Mouse (Mus musculus) WW6 (cell line): ENCODE results near the gene Capn7.

Experiments
- DNase-seq: peaks from one replicate; pipeline ENCODE4 v3.0.0-alpha.2; 2013; ENCODE audit warnings: low read depth, low spot score

Gene Capn7

GRCm38 (mm10) chr14:31395629-31396199 is 59.3 kb downstream of the Capn7 start:
- no peak for DNase-seq

DNA sequence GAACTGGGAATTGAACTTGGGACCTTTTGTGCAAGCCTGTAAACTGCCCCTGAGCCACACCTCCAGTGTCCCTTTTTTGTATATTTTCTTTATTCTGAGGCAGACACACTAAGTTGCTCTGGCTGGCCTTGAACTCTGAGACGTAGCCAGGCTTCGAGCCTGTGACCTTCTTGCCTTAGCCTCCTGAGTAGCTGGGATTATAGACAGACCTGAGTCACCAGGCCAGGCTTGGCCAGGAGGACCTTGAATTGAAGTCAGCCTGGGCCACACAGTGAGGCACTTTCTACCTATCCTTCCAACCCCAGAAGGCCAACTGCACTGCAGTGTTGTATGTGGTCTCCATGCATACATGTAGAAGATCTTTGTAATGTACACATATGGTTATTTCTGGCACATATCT is 60.0 kb downstream of the Capn7 start:
- no peak for DNase-seq

GRCm38 (mm10) chr14:31397353-31397752 is 60.9 kb downstream of the Capn7 start:
- DNase-seq, result no peak

DNA sequence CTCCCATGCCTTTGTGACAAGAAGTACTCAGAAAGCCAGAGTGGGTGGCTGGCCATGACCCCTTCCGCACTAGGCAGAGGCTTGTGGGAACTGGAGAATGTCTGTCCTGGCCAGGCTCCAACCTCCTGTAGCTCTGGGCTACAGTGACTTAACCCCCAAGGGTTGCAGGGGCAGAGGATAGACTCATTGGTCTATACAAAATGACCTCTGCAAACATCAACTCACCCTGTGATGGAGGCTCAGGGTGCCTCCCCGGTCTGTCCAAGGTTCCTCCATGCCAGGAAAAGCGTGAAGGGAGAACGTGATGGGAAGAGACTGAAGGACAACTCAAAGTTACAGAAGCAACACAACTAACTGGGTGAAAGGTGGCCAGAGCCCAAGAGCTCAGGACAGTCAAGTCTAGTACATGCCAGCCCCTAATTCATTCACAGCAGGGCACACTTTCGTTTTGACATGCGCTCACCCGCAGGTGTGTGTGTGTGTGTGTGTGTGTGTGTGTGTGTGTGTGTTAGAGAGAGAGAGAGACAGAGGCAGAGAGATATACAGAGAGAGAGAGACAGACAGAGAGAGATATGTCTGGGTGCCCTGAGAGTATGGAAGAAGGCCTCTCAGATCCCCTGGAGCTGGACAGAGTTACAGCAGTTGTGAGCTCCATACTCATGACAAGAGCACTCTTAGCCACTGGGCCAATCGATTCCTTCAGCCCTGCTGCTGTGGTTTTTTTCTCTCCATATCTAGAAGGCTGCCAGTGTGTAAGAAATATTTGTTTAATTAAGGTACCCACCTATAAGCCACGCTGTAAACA is 61.6 kb downstream of the Capn7 start:
- no peak for DNase-seq

DNA sequence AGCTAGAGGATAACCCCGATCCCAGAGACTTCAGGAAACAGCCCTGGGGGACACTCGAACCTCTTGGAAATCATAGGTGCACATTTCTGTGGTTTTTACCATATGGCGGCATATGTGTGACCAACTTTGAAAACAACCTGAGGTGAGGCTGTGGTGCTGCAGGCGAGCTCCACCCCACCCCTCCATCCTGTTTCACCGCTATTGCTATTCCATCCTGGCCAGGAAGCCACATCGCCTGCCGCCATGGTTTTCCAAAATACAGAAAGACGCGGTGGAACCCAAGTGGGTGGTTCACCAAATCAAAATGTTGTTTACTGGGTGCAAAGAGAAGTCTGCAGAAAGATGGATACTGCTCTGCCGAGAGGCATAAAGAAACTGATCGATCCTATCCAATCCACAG is 62.4 kb downstream of the Capn7 start:
- DNase-seq, result no peak

GRCm38 (mm10) chr14:31399271-31399670 is 62.8 kb downstream of the Capn7 start:
- DNase-seq, result no peak

DNA sequence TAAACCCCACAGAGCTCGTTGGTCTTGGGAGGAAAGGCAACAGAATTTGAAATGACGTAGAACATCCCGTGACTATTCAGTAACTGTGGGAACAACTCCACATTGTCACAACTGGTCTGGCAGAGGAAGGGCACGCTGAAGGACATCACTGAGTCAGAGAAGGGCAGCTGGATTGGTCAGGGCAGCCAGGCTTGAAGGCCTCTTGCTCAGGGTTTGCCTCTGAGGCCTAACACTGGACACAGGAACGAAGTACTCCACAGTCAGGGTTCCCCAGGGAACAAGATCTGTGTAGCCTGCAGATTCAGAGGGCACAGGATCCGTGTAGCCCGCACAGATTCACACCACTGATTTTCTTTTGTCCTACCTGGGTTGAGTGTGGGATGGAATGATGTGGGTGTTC is 63.8 kb downstream of the Capn7 start:
- no peak for DNase-seq

DNA sequence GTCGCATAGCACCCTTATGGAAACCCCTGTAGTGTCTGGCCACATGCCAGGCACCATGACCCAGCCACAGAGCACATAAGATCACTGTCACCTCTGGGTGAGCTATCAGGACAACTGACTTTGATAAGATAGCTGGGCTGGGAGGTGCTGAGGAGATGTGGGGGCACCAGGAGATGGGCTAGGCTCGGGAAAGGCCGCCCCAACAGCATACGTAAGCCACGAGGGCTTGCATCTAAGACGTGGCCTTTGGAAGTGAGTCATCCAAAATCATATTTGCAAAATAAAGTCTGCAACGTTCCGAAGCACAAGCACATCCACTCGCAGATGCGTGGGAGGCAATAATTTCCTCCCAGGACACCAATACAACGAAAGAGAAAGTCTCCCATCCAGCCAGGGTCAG is 64.5 kb downstream of the Capn7 start:
- DNase-seq, result no peak

- DNase-seq, result no peak
Observed at GRCm38 (mm10) chr14:31401918-31402427, 65.5 kb downstream of the Capn7 start.

GRCm38 (mm10) chr14:31402693-31403092 is 66.3 kb downstream of the Capn7 start:
- no peak for DNase-seq

DNA sequence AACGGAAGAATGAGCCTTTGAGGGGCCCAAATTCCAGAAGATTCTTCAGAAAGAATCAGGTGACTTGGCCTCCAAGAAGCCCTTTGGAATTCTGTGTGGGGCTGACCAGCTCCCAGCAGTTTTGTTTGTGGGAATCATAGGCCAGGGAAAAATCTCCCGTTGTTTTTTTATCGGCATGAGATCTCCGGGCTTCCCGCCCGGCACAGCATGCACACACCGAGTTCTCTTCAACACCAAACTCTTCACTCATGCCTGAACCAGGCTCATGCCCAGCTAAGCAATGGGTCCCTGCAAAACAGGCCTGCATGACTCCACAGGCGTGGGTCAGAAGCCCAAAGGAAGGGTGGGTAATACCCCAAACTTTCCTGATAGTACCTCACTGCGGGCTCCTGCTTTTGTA is 67.1 kb downstream of the Capn7 start:
- no peak for DNase-seq

DNA sequence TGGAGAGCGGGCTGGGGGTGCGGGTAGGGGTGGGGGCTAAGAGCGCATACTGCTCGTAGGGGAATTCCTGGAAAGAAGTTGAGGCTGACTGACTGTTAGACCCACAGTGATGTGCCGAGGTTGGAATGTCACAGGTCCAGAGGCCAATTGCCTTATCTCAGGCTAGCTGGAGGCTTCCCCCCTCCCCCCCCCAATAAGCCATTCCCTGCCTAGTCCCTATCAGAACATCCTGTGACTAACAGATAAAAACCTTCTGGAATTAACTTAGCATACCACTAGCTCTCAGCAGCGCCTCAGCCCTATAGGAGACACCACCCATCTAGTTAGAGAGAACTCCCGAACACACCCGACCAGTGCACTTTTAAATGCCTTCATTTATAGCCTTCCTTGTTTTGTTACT is 67.6 kb downstream of the Capn7 start:
- DNase-seq, result no peak

- no peak for DNase-seq
Observed at GRCm38 (mm10) chr14:31404663-31405062, 68.2 kb downstream of the Capn7 start.

- no peak for DNase-seq
Observed at GRCm38 (mm10) chr14:31405652-31406051, 69.2 kb downstream of the Capn7 start.

DNA sequence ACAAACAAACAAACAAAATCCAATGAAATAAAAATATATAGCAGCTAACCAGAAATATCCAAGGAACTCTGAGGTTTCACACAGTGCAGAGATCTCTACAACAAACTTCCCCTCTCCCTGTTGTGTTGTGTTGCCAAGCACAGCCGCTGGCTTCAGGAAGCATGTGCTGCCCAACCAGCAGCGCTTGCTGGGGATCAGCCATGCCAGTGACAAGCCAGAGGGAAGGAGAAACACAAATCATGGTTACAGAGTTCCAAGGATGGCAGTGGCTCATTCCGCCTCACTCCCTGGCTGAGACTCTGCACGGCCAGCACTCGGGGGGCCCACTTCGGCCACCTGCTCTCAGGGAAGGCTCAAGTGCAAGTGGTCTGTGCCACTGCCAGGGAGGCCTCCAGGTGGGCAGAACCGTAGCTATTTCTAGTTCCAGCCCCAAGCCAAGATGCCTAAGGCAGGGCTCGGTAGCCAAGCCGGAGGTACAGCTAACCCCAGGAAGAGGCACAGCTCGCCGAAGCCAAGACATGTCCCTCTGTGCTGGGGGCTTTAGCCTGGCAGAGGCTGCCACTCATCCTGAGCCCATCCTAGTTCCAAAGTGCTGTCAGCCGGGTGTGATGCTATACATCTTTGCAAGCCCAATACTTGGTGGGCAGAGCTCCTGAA is 69.8 kb downstream of the Capn7 start:
- no peak for DNase-seq

- no peak for DNase-seq
Observed at GRCm38 (mm10) chr14:31407208-31407607, 70.8 kb downstream of the Capn7 start.

- no peak for DNase-seq
Observed at GRCm38 (mm10) chr14:31407911-31408604, 71.6 kb downstream of the Capn7 start.

GRCm38 (mm10) chr14:31408666-31409065 is 72.2 kb downstream of the Capn7 start:
- DNase-seq, result no peak

- DNase-seq, result no peak
Observed at GRCm38 (mm10) chr14:31410123-31410724, 73.8 kb downstream of the Capn7 start.

GRCm38 (mm10) chr14:31410737-31411136 is 74.3 kb downstream of the Capn7 start:
- no peak for DNase-seq

- DNase-seq, result no peak
Observed at GRCm38 (mm10) chr14:31412651-31413056, 76.2 kb downstream of the Capn7 start.
